Mouse (Mus musculus) midbrain, embryonic 10.5 days (tissue): ENCODE data around the gene Stt3a. TPM values are rescaled to one million over a fixed set of nuclear protein-coding genes. Genes with fewer than 3 reads are reported as not detected.

Experiments used
- DNase-seq: peaks from one replicate; pipeline ENCODE4 v3.0.0-alpha.2; 2017; ENCODE audit warnings: low spot score
- H3K27ac ChIP-seq: fragments of 300-500 bp; sonication (generic); replicated peaks from 2 replicates; pipeline ENCODE4 v1.5.1; 2016; ENCODE audit warnings: mild to moderate bottlenecking
- H3K27me3 ChIP-seq: fragments of 300-500 bp; sonication (generic); 2 replicates; pipeline ENCODE4 v1.6.1; 2016; ENCODE audit warnings: low read depth, mild to moderate bottlenecking; ENCODE audit not compliant: poor library complexity, severe bottlenecking
- H3K36me3 ChIP-seq: fragments of 300-500 bp; sonication (generic); 2 replicates; pipeline ENCODE4 v1.6.1; 2016; ENCODE audit warnings: mild to moderate bottlenecking, moderate library complexity
- H3K4me1 ChIP-seq: fragments of 300-500 bp; sonication (generic); 2 replicates; pipeline ENCODE4 v1.6.1; 2016
- H3K4me3 ChIP-seq: fragments of 300-500 bp; sonication (generic); 2 replicates; pipeline ENCODE4 v1.5.1; 2016; ENCODE audit warnings: mild to moderate bottlenecking, moderate library complexity
- H3K9me3 ChIP-seq: fragments of 300-500 bp; sonication (generic); replicated peaks from 2 replicates; pipeline ENCODE4 v1.6.1; 2016; ENCODE audit warnings: mild to moderate bottlenecking
- WGBS: fragments of 180-500 bp; shearing (Covaris S2); methylation state at CpG from one replicate; pipeline ENCODE4 v1.1.7; 2016; 5-methylcytosine and 5-hydroxymethylcytosine counted together
- polyA plus RNA-seq: library from polyadenylated mRNA; unstranded; fragments of >200 nt; fragmentation: Nextera tagmentation; extraction: Ambion mirVana; gene quantifications from 2 replicates; pipeline ENCODE4 v1.2.1, GENCODE M21; 2016

Gene Stt3a
- 160 and 167 TPM in 2 replicates for polyA plus RNA-seq

GRCm38 (mm10) chr9:36767203-36768143 lies at the start of gene Stt3a:
Stt3a (minus strand) TSS chr9:36767679.
- DNase-seq: peak; percentile 99
- Histone ChIP-seq H3K9me3 (no peaks in the 10 kb centered on the region), H3K36me3 (peaks cover 29% of the 10 kb centered on the region), H3K27ac (peak within 1 kb of the TSS; percentile 86), H3K27me3 (no peaks in the 10 kb centered on the region), H3K4me3 (peak within 1 kb of the TSS; percentile 82), H3K4me1 (peaks cover 18% of the 10 kb centered on the region)
- under 1% methylated on average over 60 of the region's 60 CpGs for WGBS

DNA sequence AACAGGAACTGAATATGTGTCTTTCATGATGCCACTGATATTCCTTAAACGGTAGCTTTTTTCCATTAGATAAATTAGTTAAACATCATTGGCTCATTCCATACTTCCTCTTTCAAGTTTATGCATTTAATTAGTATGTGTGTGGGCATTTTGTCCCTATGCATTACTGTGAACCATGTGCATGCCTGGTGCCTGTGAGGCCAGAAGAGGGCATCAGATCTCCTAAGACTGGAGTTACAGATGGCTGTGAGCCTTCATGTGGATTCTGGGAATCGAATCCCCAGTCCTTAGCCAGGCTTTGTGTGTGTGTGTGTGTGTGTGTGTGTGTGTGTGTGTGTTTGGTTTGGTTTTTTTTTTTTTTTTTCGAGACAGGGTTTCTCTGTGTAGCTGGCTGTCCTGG lies 47.0 kb upstream of the Stt3a start:
- WGBS: 80% methylated on average over 3 of the region's 3 CpGs
- Histone ChIP-seq H3K27me3 (no peaks in the 10 kb centered on the region), H3K4me3 (no peak overlapping the region), H3K36me3 (no peaks in the 10 kb centered on the region), H3K4me1 (peaks cover 4% of the 10 kb centered on the region; the same call in 1 of the 2 replicates), H3K9me3 (no peaks in the 10 kb centered on the region), H3K27ac (no peak overlapping the region)
- DNase-seq: no peak

- no peak overlapping the region for H3K27ac ChIP-seq
- no peaks in the 10 kb centered on the region for H3K9me3 ChIP-seq
- 88% methylated on average over 5 of the region's 5 CpGs for WGBS
These were observed 40.8 kb upstream of the Stt3a start for GRCm38 (mm10) chr9:36808126-36808785.

DNA sequence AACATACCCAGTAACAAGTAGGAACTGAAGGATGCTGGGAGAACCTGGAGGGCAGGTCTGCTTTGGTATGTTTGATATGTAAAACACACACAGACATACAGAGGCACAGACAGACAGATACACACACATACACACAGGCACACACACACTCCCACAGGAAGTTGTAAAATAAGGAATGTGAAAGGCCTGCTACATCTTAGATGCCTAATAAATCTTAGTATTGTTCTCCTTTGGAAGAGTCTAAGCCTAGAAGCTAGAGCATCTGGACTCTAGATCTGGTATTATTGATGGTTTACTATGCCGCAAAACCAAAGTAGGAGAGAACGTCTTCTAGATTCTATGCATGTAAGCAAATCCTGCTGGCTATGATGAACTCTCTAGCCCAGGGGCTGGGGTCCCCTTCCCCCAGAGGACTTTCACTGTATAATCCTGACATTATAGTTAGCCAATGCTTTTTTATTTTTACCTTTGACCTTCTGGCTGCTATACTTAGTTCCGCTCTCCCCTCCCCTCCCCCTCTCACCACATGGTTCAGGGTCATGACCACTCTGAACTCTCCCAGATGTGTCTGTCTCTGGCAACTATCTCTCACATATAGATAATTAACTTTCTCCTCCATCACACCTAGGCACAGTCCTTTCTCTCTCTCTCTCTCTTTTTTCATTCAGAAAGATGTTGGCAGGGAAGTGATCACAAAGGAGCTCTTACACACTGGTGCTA lies 37.9 kb upstream of the Stt3a start:
- Histone ChIP-seq H3K4me3 (no peak overlapping the region), H3K27me3 (no peaks in the 10 kb centered on the region), H3K4me1 (no peaks in the 10 kb centered on the region), H3K36me3 (no peaks in the 10 kb centered on the region), H3K27ac (no peak overlapping the region), H3K9me3 (no peaks in the 10 kb centered on the region)
- WGBS: 95% methylated on average over 3 of the region's 3 CpGs
- DNase-seq: no peak

More at GRCm38 (mm10) chr9:36808126-36808785, 40.8 kb upstream of the Stt3a start:
- Histone ChIP-seq H3K36me3 (no peaks in the 10 kb centered on the region), H3K4me3 (no peak overlapping the region), H3K27me3 (no peaks in the 10 kb centered on the region), H3K4me1 (no peaks in the 10 kb centered on the region)
- DNase-seq: no peak

DNA sequence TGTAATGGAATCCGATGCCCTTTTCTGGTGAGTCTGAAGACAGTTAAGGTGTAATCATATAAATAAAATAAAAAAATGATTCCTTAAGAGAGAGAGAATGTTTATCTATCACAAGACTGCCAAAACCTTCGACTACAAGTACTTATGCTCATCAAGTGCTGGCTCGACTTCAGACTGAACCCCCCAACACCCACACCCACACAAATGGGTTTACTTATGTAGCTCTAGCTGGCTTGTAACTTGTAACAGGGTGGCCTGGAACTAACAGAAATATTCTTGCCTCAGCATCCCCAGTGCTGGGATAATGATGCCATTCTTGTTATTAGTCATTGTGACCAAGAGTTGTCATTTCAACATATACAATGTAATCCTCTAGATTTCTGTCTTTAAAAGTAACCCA lies 36.4 kb upstream of the Stt3a start:
- H3K9me3 ChIP-seq: no peaks in the 10 kb centered on the region
- WGBS: 79% methylated on average over 3 of the region's 3 CpGs
- no peaks in the 10 kb centered on the region for H3K27me3 ChIP-seq
- H3K36me3 ChIP-seq: no peaks in the 10 kb centered on the region
- no peak overlapping the region for H3K4me3 ChIP-seq
- no peaks in the 10 kb centered on the region for H3K4me1 ChIP-seq
- no peak for DNase-seq
- no peak overlapping the region for H3K27ac ChIP-seq

- no peak for DNase-seq
- 85% methylated on average over 6 of the region's 6 CpGs for WGBS
- no peaks in the 10 kb centered on the region for H3K36me3 ChIP-seq
- H3K4me1 ChIP-seq: no peaks in the 10 kb centered on the region
- no peak overlapping the region for H3K27ac ChIP-seq
- no peaks in the 10 kb centered on the region for H3K9me3 ChIP-seq
- no peak overlapping the region for H3K4me3 ChIP-seq
- no peaks in the 10 kb centered on the region for H3K27me3 ChIP-seq
These were observed 35.9 kb upstream of the Stt3a start for GRCm38 (mm10) chr9:36803386-36803785.

DNA sequence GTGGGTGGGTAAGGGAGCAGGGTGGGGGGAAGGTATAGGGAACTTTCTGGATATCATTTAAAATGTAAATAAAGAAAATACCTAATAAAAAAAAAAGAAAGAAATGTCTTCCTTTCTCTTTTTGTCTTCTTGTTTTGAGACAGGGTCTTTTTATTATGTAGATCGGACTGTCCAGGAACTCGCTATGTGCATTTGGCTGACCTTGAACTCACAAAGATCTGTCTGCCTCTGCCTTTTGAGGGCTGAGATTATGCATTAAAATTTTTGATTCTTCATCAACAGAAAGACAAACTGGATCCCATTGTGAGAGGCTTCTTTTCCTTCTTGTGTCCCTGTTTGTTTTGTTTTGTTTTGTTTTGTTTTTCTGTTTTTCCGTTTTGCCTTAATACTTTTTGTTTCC lies 35.5 kb upstream of the Stt3a start:
- Histone ChIP-seq H3K4me3 (no peak overlapping the region), H3K27ac (no peak overlapping the region), H3K9me3 (no peaks in the 10 kb centered on the region), H3K27me3 (no peaks in the 10 kb centered on the region), H3K36me3 (no peaks in the 10 kb centered on the region), H3K4me1 (no peaks in the 10 kb centered on the region)
- 90% methylated on average over 3 of the region's 3 CpGs for WGBS
- no peak for DNase-seq

- no peak overlapping the region for H3K4me3 ChIP-seq
- no peaks in the 10 kb centered on the region for H3K27me3 ChIP-seq
- 89% methylated on average over 2 of the region's 2 CpGs for WGBS
- H3K27ac ChIP-seq: no peak overlapping the region
- no peaks in the 10 kb centered on the region for H3K36me3 ChIP-seq
- H3K4me1 ChIP-seq: peaks cover under 1% of the 10 kb centered on the region; the same call in 1 of the 2 replicates
- H3K9me3 ChIP-seq: no peaks in the 10 kb centered on the region
- no peak for DNase-seq
These were observed 34.5 kb upstream of the Stt3a start for GRCm38 (mm10) chr9:36801961-36802360.

DNA sequence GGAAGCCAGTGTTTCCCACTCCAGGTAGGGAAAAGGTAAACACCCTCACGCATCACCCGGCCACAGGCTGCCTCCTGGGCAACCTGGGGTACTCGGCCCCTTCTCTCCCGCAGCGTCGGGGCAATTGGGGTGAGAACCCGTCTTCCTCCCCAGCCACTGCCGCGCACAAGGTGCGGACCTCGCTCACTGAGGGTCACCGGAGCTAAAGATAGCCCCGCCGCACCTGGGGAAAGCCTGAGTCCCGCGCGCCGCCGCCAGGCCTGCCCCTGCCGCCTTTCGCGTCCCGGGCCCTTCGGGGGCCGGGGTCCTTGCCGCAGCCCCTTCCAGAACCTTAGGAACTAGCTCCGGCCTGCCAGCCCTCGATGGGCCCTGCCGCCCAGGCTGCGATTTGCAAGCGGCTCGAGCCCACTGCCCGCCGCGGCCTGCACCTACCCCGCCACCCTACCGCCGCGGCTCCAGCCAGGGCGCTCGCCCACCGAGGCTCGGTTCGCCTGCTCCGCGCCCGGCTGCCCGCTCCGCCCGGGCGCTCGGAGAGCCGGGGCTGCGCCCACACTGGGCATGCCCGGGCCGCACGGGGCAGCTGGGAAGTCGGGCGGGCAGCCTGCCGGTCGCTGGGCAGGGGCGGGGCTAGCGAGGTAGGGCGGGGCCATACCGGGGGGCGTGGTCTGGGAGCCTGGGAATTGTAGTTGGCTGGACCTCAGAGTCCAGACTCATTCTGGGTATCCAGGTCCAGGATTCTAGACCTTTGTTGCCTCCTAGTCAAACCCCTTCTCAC lies 29.5 kb upstream of the Stt3a start, which contains the start of gene Ei24:
Ei24 (minus strand) TSS at position 613 of the 775 bp plus-strand sequence.
- under 1% methylated on average over 66 of the region's 66 CpGs for WGBS
- Histone ChIP-seq H3K36me3 (peaks cover 8% of the 10 kb centered on the region), H3K9me3 (no peaks in the 10 kb centered on the region), H3K27ac (peak within 1 kb of the TSS; percentile 95), H3K27me3 (no peaks in the 10 kb centered on the region), H3K4me1 (peaks cover 28% of the 10 kb centered on the region), H3K4me3 (peak within 1 kb of the TSS; percentile 95)
- peak; percentile 92 for DNase-seq

DNA sequence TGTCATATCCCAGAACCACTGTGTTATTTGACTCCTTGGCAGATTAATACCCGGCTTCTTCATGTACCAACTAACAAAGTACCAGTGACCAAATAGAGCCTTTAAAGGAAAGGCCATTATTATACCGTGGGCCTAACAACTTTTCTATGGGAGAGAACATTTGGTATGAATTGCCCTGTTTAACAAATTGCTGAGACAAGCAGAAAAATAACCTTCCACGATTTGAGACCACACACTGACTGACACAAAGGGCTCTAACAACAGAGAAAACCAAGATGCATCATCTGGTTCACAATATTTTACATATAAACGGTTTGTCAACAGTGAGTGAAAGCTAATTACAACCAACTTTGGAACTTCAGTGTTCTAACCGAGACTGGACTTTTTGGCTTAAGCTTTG lies 28.7 kb upstream of the Stt3a start:
- H3K27ac ChIP-seq: no peak overlapping the region
- H3K36me3 ChIP-seq: peaks cover 15% of the 10 kb centered on the region
- peaks cover 28% of the 10 kb centered on the region for H3K4me1 ChIP-seq
- H3K4me3 ChIP-seq: peak overlapping the region; percentile 95
- H3K9me3 ChIP-seq: no peaks in the 10 kb centered on the region
- 37% methylated on average over 5 of the region's 5 CpGs for WGBS
- H3K27me3 ChIP-seq: no peaks in the 10 kb centered on the region
- DNase-seq: no peak

GRCm38 (mm10) chr9:36795556-36795955 lies 28.1 kb upstream of the Stt3a start:
- peak overlapping the region; percentile 95; the same call in 1 of the 2 replicates for H3K4me3 ChIP-seq
- no peak for DNase-seq
- no peak overlapping the region for H3K27ac ChIP-seq
- 86% methylated on average over 1 of the region's 1 CpGs for WGBS
- H3K36me3 ChIP-seq: peaks cover 22% of the 10 kb centered on the region
- H3K27me3 ChIP-seq: no peaks in the 10 kb centered on the region
- H3K9me3 ChIP-seq: no peaks in the 10 kb centered on the region
- H3K4me1 ChIP-seq: peaks cover 28% of the 10 kb centered on the region

GRCm38 (mm10) chr9:36794487-36794886 lies 27.0 kb upstream of the Stt3a start:
- no peak overlapping the region for H3K4me3 ChIP-seq
- no peak overlapping the region for H3K27ac ChIP-seq
- peaks cover 33% of the 10 kb centered on the region for H3K36me3 ChIP-seq
- peaks cover 28% of the 10 kb centered on the region for H3K4me1 ChIP-seq
- H3K27me3 ChIP-seq: no peaks in the 10 kb centered on the region
- no peak for DNase-seq
- WGBS: 82% methylated on average over 2 of the region's 2 CpGs
- no peaks in the 10 kb centered on the region for H3K9me3 ChIP-seq
